Mouse (Mus musculus) adrenal gland, adult 18-20 months (tissue): Measurements from ENCODE around the gene Ap3d1. TPM values are rescaled to one million over a fixed set of nuclear protein-coding genes. Genes with fewer than 3 reads are reported as not detected.

Source experiments
- DNase-seq, 2 experiments: peaks; one replicate each; pipeline ENCODE4 v3.0.0; 2021 to 2022; ENCODE audit warnings: low spot score in 2 of 2
- total RNA-seq, 2 experiments: library from RNA; stranded (reverse); gene quantifications; 1 replicate in 1 of 2; 2 replicates in 1 of 2; pipeline ENCODE4 v1.2.3; 2021

Gene Ap3d1
- total RNA-seq, 2 experiments from 2014 or later: 97.1 to 104 TPM

GRCm38 (mm10) chr10:80669018-80669417 is 73.0 kb downstream of the Ap3d1 start:
- no peak for DNase-seq

GRCm38 (mm10) chr10:80668614-80669013 is 73.5 kb downstream of the Ap3d1 start:
- no peak for DNase-seq

- no peak for DNase-seq
Measured at GRCm38 (mm10) chr10:80666837-80667412, 75.1 kb downstream of the Ap3d1 start.

GRCm38 (mm10) chr10:80665981-80666733 is 75.9 kb downstream of the Ap3d1 start:
- no peak for DNase-seq

GRCm38 (mm10) chr10:80665459-80665858 is 76.6 kb downstream of the Ap3d1 start:
- DNase-seq: no peak

- DNase-seq: peak; percentile 65 to 67
Measured at GRCm38 (mm10) chr10:80665016-80665380, 77.1 kb downstream of the Ap3d1 start.

- peak; percentile 69 to 79 for DNase-seq
Measured at GRCm38 (mm10) chr10:80664197-80665015, 77.7 kb downstream of the Ap3d1 start.

GRCm38 (mm10) chr10:80663485-80664196 is 78.4 kb downstream of the Ap3d1 start:
- no peak for DNase-seq

GRCm38 (mm10) chr10:80661149-80661548 is 80.9 kb downstream of the Ap3d1 start:
- DNase-seq: no peak

GRCm38 (mm10) chr10:80659213-80659612 is 82.9 kb downstream of the Ap3d1 start:
- DNase-seq: peak; percentile 74 to 80

- DNase-seq: no peak
Measured at GRCm38 (mm10) chr10:80658841-80659202, 83.2 kb downstream of the Ap3d1 start.

GRCm38 (mm10) chr10:80658194-80658840 is 83.7 kb downstream of the Ap3d1 start:
- DNase-seq: no peak

Other genes with a start within 250 kb of the Ap3d1 start
- not detected for gene Onecut3, start 247.4 kb downstream of the Ap3d1 start, total RNA-seq
- gene Atp8b3, start 203.1 kb downstream of the Ap3d1 start, total RNA-seq: 1 to 10 TPM in 1 of 2 experiments, under 1 TPM in 1; 0.80 to 1.1 TPM
- gene Rexo1, start 180.7 kb downstream of the Ap3d1 start, total RNA-seq: 10 to 100 TPM; 32.9 to 48.4 TPM
- 10 to 100 TPM; 11.3 to 12.3 TPM for gene Klf16, start 164.9 kb downstream of the Ap3d1 start, total RNA-seq
- 100 to 1,000 TPM in 1 of 2 experiments, 10 to 100 TPM in 1; 94.5 to 102 TPM for gene Abhd17a, start 151.9 kb downstream of the Ap3d1 start, total RNA-seq
- gene Scamp4, start 139.4 kb downstream of the Ap3d1 start, total RNA-seq: 10 to 100 TPM; 49.7 to 54.4 TPM
- gene Adat3, start 139.4 kb downstream of the Ap3d1 start, total RNA-seq: 1 to 10 TPM; 1.8 to 2.1 TPM
- gene Gm49322, start 136.2 kb downstream of the Ap3d1 start, total RNA-seq: 1 to 10 TPM; 2.6 to 3.0 TPM
- gene Csnk1g2, start 119.4 kb downstream of the Ap3d1 start, total RNA-seq: 100 to 1,000 TPM; 134 to 140 TPM
- gene Btbd2, start 85.2 kb downstream of the Ap3d1 start, total RNA-seq: 10 to 100 TPM; 51.4 to 58.5 TPM
- gene Mknk2, start 64.2 kb downstream of the Ap3d1 start, total RNA-seq: 100 to 1,000 TPM; 162 to 331 TPM
- 10 to 100 TPM; 16.1 to 29.6 TPM for gene Mob3a, start 40.3 kb downstream of the Ap3d1 start, total RNA-seq
- 10 to 100 TPM; 11.0 to 18.0 TPM for gene Izumo4, start 40.1 kb downstream of the Ap3d1 start, total RNA-seq
- gene Dot1l, start 12.9 kb upstream of the Ap3d1 start, total RNA-seq: 10 to 100 TPM; 61.0 to 66.4 TPM
- gene Sf3a2, start 55.9 kb upstream of the Ap3d1 start, total RNA-seq: 10 to 100 TPM; 47.8 to 50.5 TPM
- gene Plekhj1, start 56.4 kb upstream of the Ap3d1 start, total RNA-seq: 10 to 100 TPM; 69.0 to 87.2 TPM
- 1 to 10 TPM in 1 of 2 experiments, under 1 TPM in 1; 0.83 to 1.5 TPM for gene Amh, start 63.0 kb upstream of the Ap3d1 start, total RNA-seq
- 1 to 10 TPM; 4.0 to 7.3 TPM for gene Jsrp1, start 71.2 kb upstream of the Ap3d1 start, total RNA-seq
- gene Oaz1, start 84.4 kb upstream of the Ap3d1 start, total RNA-seq: 100 to 1,000 TPM; 903 to 981 TPM
- 1 to 10 TPM; 4.1 to 6.3 TPM for gene Lingo3, start 101.8 kb upstream of the Ap3d1 start, total RNA-seq
- 10 to 100 TPM; 22.9 to 34.3 TPM for gene Lsm7, start 112.9 kb upstream of the Ap3d1 start, total RNA-seq
- 10 to 100 TPM; 24.0 to 28.3 TPM for gene Sppl2b, start 113.0 kb upstream of the Ap3d1 start, total RNA-seq
- gene Tmprss9, start 129.6 kb upstream of the Ap3d1 start, total RNA-seq: under 1 TPM; 0.10 to 0.13 TPM
- gene Timm13, start 158.7 kb upstream of the Ap3d1 start, total RNA-seq: 100 to 1,000 TPM; 208 to 219 TPM
- 10 to 100 TPM; 14.1 to 15.2 TPM for gene Lmnb2, start 176.0 kb upstream of the Ap3d1 start, total RNA-seq
- 10 to 100 TPM; 34.1 to 75.0 TPM for gene Gadd45b, start 187.8 kb upstream of the Ap3d1 start, total RNA-seq